Mouse (Mus musculus): ENCODE data around the gene Nedd9. TPM values are rescaled to one million over a fixed set of nuclear protein-coding genes. Genes with fewer than 3 reads are reported as not detected.

Nedd9 gene
- total RNA-seq, 1 experiment = 4.4 TPM

DNA sequence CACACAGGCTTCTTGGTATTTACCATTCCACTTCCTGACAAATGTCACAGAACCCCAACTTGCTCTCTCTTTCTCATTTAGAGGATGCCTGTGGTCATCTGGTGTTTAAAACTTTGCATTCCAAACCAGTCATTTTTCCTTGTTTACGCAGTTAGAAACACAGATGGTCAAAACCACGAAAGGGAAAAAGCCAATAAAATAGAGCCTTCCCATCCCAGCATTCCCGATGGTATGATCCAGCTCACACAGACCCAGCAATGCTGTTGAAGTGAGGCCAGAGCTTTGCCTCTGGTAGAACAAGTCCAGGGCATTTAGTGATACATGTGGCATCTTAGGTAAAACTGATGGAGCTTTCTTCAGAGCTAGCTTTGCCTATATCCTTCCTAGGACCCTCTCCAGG, 165.7 kb downstream of the Nedd9 start:
- TF ChIP-seq HCFC1 (IDR thresholded peaks at IDR 0.05; ENCODE audit: borderline replicate concordance, insufficient read depth, low read length) (no peak), MAFK (IDR thresholded peaks at IDR 0.05; ENCODE audit: insufficient read depth, low read depth, low read length) (no peak)
- in situ Hi-C loops (cut with MboI; ENCODE audit: low sequenced_read_pairs in 2 of 2, unreplicated experiment in 2 of 2) = no loop called here

DNA sequence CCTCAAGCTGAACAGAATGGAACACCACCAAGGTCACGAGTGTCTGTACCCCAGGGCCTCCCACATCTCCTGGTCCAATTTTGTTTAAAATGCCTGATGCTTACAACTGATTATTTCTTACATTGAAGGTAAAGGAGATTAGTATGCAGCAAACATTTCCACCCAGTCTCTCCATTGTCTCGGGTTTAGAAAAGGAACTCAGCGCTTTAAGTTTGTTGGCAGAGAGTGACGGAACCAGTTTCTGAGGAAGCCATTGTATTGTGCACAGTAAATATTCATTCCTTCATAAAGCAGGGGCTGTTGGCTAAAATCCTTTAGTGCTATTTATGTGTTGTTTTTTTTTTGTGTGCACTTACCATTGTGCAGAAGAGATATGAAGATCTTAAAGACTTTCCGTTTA, 166.4 kb downstream of the Nedd9 start:
- TF ChIP-seq HCFC1 (IDR thresholded peaks at IDR 0.05; ENCODE audit: borderline replicate concordance, insufficient read depth, low read length) (no peak), ZNF384 (IDR thresholded peaks at IDR 0.05; ENCODE audit: low read depth, low read length) (no peak), MAFK (IDR thresholded peaks at IDR 0.05; ENCODE audit: insufficient read depth, low read depth, low read length) (no peak), CHD2 (IDR thresholded peaks at IDR 0.05; ENCODE audit: low read depth, low read length) (no peak), ZC3H11A (IDR thresholded peaks at IDR 0.05; ENCODE audit: borderline replicate concordance, low read depth, low read length) (no peak)
- Histone ChIP-seq H3K4me3 (ENCODE audit: insufficient read depth in 1 of 2, low read depth in 1 of 2, low read length in 2 of 2, poor library complexity in 1 of 2, severe bottlenecking in 1 of 2) (no peak overlapping the region), H3K9ac (ENCODE audit: insufficient read depth, low read depth, low read length, poor library complexity, severe bottlenecking) (no peak overlapping the region), H3K4me1 (ENCODE audit: control insufficient read depth in 2 of 2, insufficient read depth in 2 of 2, low read length in 2 of 2, poor library complexity in 1 of 2) (no peaks in the 10 kb centered on the region), H3K27ac (ENCODE audit: insufficient read depth, low read depth, low read length, poor library complexity, severe bottlenecking) (no peak overlapping the region), H3K9me3 (ENCODE audit: control insufficient read depth, insufficient read depth, low read depth, low read length) (no peaks in the 10 kb centered on the region), H3K36me3 (ENCODE audit: control insufficient read depth, insufficient read depth, low read length, poor library complexity, severe bottlenecking) (no peaks in the 10 kb centered on the region)
- in situ Hi-C loops (cut with MboI; ENCODE audit: low sequenced_read_pairs in 2 of 2, unreplicated experiment in 2 of 2) = no loop called here
- DNase-seq (ENCODE audit: low read depth, low spot score) = no peak

More for the DNA sequence above, 165.7 kb downstream of the Nedd9 start:
- H3K27ac ChIP-seq (ENCODE audit: insufficient read depth, low read depth, low read length, poor library complexity, severe bottlenecking) = no peak overlapping the region
- no peaks in the 10 kb centered on the region for H3K4me1 ChIP-seq (ENCODE audit: control insufficient read depth in 2 of 2, insufficient read depth in 2 of 2, low read length in 2 of 2, poor library complexity in 1 of 2)
- no peaks in the 10 kb centered on the region for H3K36me3 ChIP-seq (ENCODE audit: control insufficient read depth, insufficient read depth, low read length, poor library complexity, severe bottlenecking)
- no peak for DNase-seq (ENCODE audit: low read depth, low spot score)
- no peak overlapping the region for H3K4me3 ChIP-seq (ENCODE audit: insufficient read depth in 1 of 2, low read depth in 1 of 2, low read length in 2 of 2, poor library complexity in 1 of 2, severe bottlenecking in 1 of 2)
- H3K9ac ChIP-seq (ENCODE audit: insufficient read depth, low read depth, low read length, poor library complexity, severe bottlenecking) = no peak overlapping the region
- H3K9me3 ChIP-seq (ENCODE audit: control insufficient read depth, insufficient read depth, low read depth, low read length) = no peaks in the 10 kb centered on the region

DNA sequence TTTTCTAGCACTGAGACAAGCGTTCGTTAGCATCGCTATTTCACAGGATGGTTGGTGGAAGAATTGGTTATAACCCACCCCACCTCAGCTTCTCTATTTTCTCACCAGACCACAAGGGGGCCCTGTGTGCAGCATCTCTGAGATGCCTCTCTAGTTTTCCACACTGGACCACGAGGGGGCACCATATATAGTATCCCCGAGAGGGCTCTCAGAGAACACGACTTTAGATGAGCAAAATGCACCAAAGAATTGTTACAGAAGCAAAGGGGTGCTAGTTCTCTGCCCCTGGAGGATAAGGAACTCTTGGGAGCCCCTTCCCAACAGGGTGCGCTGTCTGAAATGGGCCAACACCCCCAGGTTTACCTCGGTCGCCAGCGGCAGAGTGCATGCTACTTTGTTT, 184.4 kb downstream of the Nedd9 start:
- no peak overlapping the region for H3K4me3 ChIP-seq (ENCODE audit: insufficient read depth in 1 of 2, low read depth in 1 of 2, low read length in 2 of 2, poor library complexity in 1 of 2, severe bottlenecking in 1 of 2)

DNA sequence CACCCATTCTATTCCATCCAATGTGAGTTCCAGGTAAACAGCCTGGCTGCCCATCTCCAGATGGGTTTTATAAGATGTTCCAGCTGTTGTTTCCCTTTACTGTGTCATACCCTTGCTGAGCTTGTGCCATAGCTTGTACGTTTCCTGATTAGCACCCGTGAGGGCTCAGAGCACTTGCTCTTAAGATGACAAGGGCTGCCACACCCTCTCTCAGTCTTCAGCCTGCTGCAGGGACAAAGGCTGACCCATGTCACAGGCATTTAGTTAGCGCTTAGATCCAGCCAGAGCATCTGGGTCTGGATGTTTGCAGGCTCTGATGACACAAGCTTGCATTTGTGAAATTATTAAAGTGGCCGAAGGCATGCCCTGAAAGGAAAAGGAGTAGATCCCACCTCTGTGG, 187.1 kb downstream of the Nedd9 start:
- H3K4me3 ChIP-seq (ENCODE audit: insufficient read depth in 1 of 2, low read depth in 1 of 2, low read length in 2 of 2, poor library complexity in 1 of 2, severe bottlenecking in 1 of 2) = no peak overlapping the region
- TF ChIP-seq CHD2 (IDR thresholded peaks at IDR 0.05; ENCODE audit: low read depth, low read length) = no peak
- no peak for TF ChIP-seq HCFC1 (IDR thresholded peaks at IDR 0.05; ENCODE audit: borderline replicate concordance, insufficient read depth, low read length)
- no peak for TF ChIP-seq ZNF384 (IDR thresholded peaks at IDR 0.05; ENCODE audit: low read depth, low read length)
- no peak for TF ChIP-seq ZC3H11A (IDR thresholded peaks at IDR 0.05; ENCODE audit: borderline replicate concordance, low read depth, low read length)
- H3K9ac ChIP-seq (ENCODE audit: insufficient read depth, low read depth, low read length, poor library complexity, severe bottlenecking) = no peak overlapping the region
- no peaks in the 10 kb centered on the region for H3K4me1 ChIP-seq (ENCODE audit: control insufficient read depth in 2 of 2, insufficient read depth in 2 of 2, low read length in 2 of 2, poor library complexity in 1 of 2)
- no peak for DNase-seq (ENCODE audit: low read depth, low spot score)
- H3K9me3 ChIP-seq (ENCODE audit: control insufficient read depth, insufficient read depth, low read depth, low read length) = no peaks in the 10 kb centered on the region
- H3K36me3 ChIP-seq (ENCODE audit: control insufficient read depth, insufficient read depth, low read length, poor library complexity, severe bottlenecking) = no peaks in the 10 kb centered on the region
- H3K27ac ChIP-seq (ENCODE audit: insufficient read depth, low read depth, low read length, poor library complexity, severe bottlenecking) = no peak overlapping the region
- in situ Hi-C loops (cut with MboI; ENCODE audit: low sequenced_read_pairs in 2 of 2, unreplicated experiment in 2 of 2) = no loop called here

More for the DNA sequence above, 184.4 kb downstream of the Nedd9 start:
- Histone ChIP-seq H3K9ac (ENCODE audit: insufficient read depth, low read depth, low read length, poor library complexity, severe bottlenecking) (no peak overlapping the region; the same call in 1 of the 2 replicates), H3K4me1 (ENCODE audit: control insufficient read depth in 2 of 2, insufficient read depth in 2 of 2, low read length in 2 of 2, poor library complexity in 1 of 2) (no peaks in the 10 kb centered on the region), H3K9me3 (ENCODE audit: control insufficient read depth, insufficient read depth, low read depth, low read length) (no peaks in the 10 kb centered on the region), H3K36me3 (ENCODE audit: control insufficient read depth, insufficient read depth, low read length, poor library complexity, severe bottlenecking) (no peaks in the 10 kb centered on the region), H3K27ac (ENCODE audit: insufficient read depth, low read depth, low read length, poor library complexity, severe bottlenecking) (no peak overlapping the region)
- peak; percentile 85 for TF ChIP-seq ZC3H11A (IDR thresholded peaks at IDR 0.05; ENCODE audit: borderline replicate concordance, low read depth, low read length)
- TF ChIP-seq MAFK (IDR thresholded peaks at IDR 0.05; ENCODE audit: insufficient read depth, low read depth, low read length) = no peak
- DNase-seq (ENCODE audit: low read depth, low spot score) = peak; percentile 81
- in situ Hi-C loops (cut with MboI; ENCODE audit: low sequenced_read_pairs in 2 of 2, unreplicated experiment in 2 of 2) = no loop called here

DNA sequence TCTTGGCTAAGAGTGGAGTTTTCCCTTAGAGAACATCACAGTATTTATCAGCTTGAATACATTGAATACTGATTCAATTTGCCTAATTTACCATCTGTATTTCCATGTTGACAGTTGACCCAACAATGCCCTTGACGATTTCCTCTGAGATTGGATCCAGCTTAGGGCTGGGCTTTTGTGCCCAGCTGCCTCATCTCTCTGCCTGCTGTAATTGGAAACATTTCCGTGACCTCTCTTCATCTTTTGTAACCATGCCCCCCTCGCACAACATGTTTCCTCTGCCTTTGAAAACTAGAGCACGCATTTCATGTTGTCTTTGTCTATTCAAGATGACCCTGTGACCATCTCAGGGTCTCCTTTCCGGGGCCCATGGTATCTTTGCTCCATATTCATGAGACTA, 188.2 kb downstream of the Nedd9 start:
- in situ Hi-C loops (cut with MboI; ENCODE audit: low sequenced_read_pairs in 2 of 2, unreplicated experiment in 2 of 2) = loop anchor here in 1 of 2 experiments (25.0 kb wide), 1 partner anchor 263 kb away; no protein-coding TSS in a partner anchor
- Histone ChIP-seq H3K9ac (ENCODE audit: insufficient read depth, low read depth, low read length, poor library complexity, severe bottlenecking) (no peak overlapping the region), H3K27ac (ENCODE audit: insufficient read depth, low read depth, low read length, poor library complexity, severe bottlenecking) (no peak overlapping the region), H3K36me3 (ENCODE audit: control insufficient read depth, insufficient read depth, low read length, poor library complexity, severe bottlenecking) (no peaks in the 10 kb centered on the region), H3K4me3 (ENCODE audit: insufficient read depth in 1 of 2, low read depth in 1 of 2, low read length in 2 of 2, poor library complexity in 1 of 2, severe bottlenecking in 1 of 2) (no peak overlapping the region), H3K4me1 (ENCODE audit: control insufficient read depth in 2 of 2, insufficient read depth in 2 of 2, low read length in 2 of 2, poor library complexity in 1 of 2) (no peaks in the 10 kb centered on the region), H3K9me3 (ENCODE audit: control insufficient read depth, insufficient read depth, low read depth, low read length) (no peaks in the 10 kb centered on the region)
- TF ChIP-seq MAFK (IDR thresholded peaks at IDR 0.05; ENCODE audit: insufficient read depth, low read depth, low read length) = no peak
- TF ChIP-seq HCFC1 (IDR thresholded peaks at IDR 0.05; ENCODE audit: borderline replicate concordance, insufficient read depth, low read length) = no peak
- TF ChIP-seq ZNF384 (IDR thresholded peaks at IDR 0.05; ENCODE audit: low read depth, low read length) = no peak
- no peak for TF ChIP-seq CHD2 (IDR thresholded peaks at IDR 0.05; ENCODE audit: low read depth, low read length)
- TF ChIP-seq ZC3H11A (IDR thresholded peaks at IDR 0.05; ENCODE audit: borderline replicate concordance, low read depth, low read length) = no peak
- DNase-seq (ENCODE audit: low read depth, low spot score) = no peak

All from ES-E14 (cell line).